Mouse (Mus musculus): Measurements from ENCODE around the gene Ercc1. TPM values are rescaled to one million over a fixed set of nuclear protein-coding genes. Genes with fewer than 3 reads are reported as not detected.

The Ercc1 gene
- polyA plus RNA-seq, 1 experiment from 2014 or later: 16.8 TPM

DNA sequence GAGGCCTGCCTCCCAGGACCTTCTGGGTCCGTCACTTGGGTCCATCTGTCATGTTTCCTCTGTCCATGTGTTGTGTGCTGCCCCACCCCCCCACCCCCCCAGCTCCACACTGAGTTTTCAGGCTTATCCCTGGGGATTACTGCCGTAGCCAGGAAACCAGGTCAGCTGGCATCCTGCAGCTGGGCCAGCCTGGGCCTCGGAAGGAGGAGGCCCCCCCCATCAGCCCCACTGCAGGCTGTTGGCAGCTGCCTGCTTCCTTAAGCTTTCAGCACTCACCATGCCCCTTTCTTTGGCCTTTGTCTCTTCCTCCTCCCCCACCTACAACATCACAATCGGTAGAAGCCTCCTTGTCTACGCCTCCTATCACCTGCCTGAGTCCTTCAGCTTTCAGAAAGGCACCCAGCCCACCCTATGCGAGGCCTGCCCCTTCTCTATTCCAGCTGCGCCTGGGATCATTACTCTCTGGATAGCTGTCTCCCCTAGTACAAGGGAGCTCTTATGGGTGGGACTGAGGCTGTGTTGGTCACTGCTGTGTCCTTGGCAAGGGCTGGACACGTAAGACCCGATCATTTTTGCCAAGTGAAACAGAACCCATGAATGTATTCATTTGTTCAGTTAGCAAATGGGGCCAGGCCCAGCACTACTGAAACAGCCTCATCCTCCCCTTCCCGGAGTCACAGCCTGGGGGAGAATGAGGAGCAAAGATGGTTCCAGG lies 44.3 kb downstream of the Ercc1 start:
- 93% methylated on average over 9 of the region's 10 CpGs for WGBS (ENCODE audit: missing documents)
- no peak overlapping the region for H3K27ac ChIP-seq
- peaks cover 83% of the 10 kb centered on the region for H3K36me3 ChIP-seq (ENCODE audit: inconsistent target)
- peaks cover 2% of the 10 kb centered on the region for H3K79me2 ChIP-seq (ENCODE audit: inconsistent target)
- H3K4me3 ChIP-seq (ENCODE audit: inconsistent target): no peak overlapping the region

DNA sequence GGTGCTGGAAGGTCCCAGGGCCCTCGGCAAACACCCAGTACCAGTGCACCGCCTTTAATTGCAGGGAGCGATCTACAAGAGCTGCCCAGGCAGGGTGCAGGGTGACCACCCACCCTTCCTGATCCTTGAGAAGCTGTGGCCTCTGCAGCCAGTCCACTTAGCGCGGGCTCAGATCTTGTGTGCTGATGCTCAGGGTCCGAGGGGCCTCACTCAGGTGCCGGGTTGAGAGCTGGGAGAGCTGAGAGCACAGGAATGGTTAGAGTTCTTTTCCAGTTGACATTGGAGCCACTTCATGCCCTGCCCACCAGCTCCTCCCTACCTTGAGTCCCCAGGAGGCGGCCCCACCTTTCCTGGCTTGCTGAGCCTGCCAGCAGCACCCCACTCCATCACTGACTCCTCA lies 49.9 kb downstream of the Ercc1 start:
- Histone ChIP-seq H3K79me2 (ENCODE audit: inconsistent target) (no peaks in the 10 kb centered on the region), H3K36me3 (ENCODE audit: inconsistent target) (peaks cover 56% of the 10 kb centered on the region), H3K4me3 (ENCODE audit: inconsistent target) (no peak overlapping the region), H3K27ac (no peak overlapping the region)
- 93% methylated on average over 8 of the region's 8 CpGs for WGBS (ENCODE audit: missing documents)

DNA sequence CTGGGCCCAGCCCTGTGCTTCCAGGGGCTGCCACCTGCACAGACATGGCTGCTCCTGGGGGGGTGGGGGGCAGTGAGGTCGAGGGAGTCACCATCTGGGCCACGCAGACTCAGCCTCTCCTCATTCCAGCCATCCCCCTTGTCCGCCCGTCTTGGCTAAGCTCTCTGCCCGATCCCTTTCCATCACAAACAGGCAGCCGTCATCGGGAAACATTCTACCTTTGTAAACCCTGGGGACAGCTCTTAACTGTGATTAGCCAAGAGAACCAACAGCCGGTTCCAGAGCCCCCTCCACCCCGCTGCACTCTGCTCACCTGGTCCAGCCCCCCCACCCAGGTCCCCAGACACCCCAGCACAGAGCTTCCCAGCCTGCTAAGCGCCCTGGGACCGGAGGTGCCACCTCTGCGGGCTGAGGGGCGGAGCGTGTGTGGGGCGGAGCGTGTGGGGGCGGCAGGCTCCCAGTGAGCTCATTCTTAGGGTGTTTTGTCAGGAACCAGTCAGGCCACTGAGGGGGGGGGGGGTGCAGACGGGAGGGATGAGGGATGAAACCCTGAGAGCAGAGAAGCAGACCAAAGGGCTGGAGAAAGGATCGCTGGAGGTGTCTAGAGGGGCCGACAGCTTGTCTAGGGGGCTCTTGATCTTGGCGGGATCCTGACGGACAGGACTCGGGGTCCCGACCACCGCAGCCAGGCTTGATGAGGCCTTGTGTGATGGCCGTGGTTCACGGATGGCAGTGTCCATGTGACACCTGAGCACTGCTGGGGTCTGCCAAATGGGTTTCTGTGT lies 55.1 kb downstream of the Ercc1 start:
- Histone ChIP-seq H3K79me2 (ENCODE audit: inconsistent target) (no peaks in the 10 kb centered on the region), H3K4me3 (ENCODE audit: inconsistent target) (no peak overlapping the region)
- WGBS (ENCODE audit: missing documents): 9% methylated on average over 27 of the region's 27 CpGs

DNA sequence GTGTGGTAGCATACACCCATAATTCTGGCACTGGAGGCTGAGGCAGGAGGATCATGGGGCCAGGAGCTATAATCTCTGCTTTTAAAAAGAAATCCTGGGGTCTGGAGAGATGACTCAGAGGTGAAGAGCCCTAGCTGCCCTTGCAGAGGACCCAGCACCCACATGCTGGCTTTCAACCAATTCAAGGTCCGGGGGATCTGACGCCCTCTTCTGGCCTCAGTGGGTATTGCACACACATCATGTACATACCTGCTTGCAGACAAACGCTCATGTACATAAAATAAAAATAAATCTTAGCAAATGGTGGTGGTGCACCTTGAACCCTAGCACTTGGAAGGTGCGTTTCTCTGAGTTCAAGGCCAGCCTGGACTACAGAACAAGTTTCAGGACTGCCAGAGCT lies 56.4 kb downstream of the Ercc1 start:
- WGBS (ENCODE audit: missing documents): 82% methylated on average over 4 of the region's 4 CpGs
- Histone ChIP-seq H3K36me3 (ENCODE audit: inconsistent target) (no peaks in the 10 kb centered on the region), H3K79me2 (ENCODE audit: inconsistent target) (no peaks in the 10 kb centered on the region), H3K4me3 (ENCODE audit: inconsistent target) (no peak overlapping the region), H3K27ac (no peak overlapping the region)

More for the DNA sequence above, 55.1 kb downstream of the Ercc1 start:
- peaks cover 7% of the 10 kb centered on the region; the same call in 1 of the 2 replicates for H3K36me3 ChIP-seq (ENCODE audit: inconsistent target)
- H3K27ac ChIP-seq: no peak overlapping the region

DNA sequence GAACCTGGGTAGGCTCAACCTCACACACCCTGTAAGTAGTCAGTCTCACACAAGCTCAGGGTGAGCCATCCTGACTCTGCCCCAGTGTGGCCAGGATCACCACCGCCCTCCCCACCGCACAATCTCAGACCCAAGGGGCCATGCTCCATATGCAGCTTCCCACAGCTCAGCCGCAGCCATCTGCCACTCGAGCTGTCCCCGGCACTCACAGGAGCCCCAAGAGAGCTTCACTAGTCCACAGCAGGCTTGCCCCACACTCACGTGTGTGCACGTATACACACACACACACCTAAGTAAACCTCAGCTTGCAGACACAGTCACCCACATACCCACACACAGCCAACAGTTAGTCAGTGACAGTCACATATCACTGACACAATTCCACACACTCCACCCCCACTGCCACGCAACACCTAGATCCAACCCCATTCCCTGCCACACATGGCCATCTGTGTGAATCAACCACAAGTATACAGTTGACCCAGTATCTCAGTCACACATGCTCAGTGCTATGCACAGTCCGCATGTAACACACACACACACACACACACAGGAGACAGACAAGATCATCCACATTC lies 58.0 kb downstream of the Ercc1 start:
- H3K27ac ChIP-seq: no peak overlapping the region
- no peaks in the 10 kb centered on the region for H3K79me2 ChIP-seq (ENCODE audit: inconsistent target)
- no peaks in the 10 kb centered on the region for H3K36me3 ChIP-seq (ENCODE audit: inconsistent target)
- WGBS (ENCODE audit: missing documents): 85% methylated on average over 9 of the region's 9 CpGs
- H3K4me3 ChIP-seq (ENCODE audit: inconsistent target): no peak overlapping the region

DNA sequence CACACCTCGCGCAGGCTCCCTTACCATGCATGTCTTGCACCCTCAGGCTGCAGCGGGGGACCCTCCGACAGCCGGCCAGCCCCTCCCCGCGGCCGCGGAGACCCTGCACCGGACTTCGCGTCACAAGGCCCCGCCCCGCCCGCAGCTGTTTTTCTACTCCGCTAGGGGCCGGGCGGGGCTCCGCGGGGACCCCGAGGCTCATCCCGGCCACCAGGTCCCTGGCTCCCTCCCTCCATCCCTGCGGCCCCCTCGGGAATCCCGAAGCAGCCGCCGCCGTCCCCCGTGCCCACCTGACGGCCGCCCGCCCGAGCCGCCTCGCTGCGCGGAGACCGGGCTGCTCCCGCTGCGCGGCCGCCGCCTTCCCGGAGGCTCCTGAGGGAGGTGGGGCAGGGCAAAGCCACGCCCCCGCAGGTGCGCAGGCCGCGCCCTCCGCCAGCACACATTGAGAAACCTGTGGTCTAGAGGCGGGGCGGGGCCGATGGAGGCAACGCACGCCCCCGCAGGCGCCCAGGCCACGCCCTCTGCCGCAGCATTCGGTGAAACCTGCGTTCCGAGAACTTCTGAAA lies 59.2 kb downstream of the Ercc1 start, which contains the start of gene Klc3:
Klc3 (minus strand) TSS at position 374 of the 566 bp plus-strand sequence.
- H3K36me3 ChIP-seq (ENCODE audit: inconsistent target): no peaks in the 10 kb centered on the region
- 2% methylated on average over 51 of the region's 62 CpGs for WGBS (ENCODE audit: missing documents)
- no peak within 1 kb of the TSS for H3K4me3 ChIP-seq (ENCODE audit: inconsistent target)
- no peaks in the 10 kb centered on the region for H3K79me2 ChIP-seq (ENCODE audit: inconsistent target)
- H3K27ac ChIP-seq: no peak within 1 kb of the TSS

DNA sequence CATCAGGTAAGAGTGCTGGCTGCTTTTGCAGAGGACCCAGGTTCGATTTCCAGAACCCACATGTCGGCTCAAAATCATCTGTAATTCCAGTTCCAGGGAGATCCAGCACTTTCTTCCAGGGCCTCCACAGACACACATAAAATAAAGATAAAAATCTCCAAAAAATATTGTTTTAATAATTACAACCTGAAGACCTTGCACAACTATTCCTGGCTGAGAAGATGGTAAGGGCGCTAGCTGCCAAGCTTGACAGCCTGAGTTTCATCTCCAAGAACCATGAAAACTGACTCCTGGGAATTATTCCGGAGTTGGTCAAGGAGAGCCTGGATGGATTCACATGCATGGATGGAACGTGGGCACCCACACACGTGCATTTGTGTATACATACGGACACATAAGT lies 59.9 kb downstream of the Ercc1 start, which contains the start of gene Ckm:
Ckm (plus strand) TSS at position 301 of the 400 bp plus-strand sequence.
- no peaks in the 10 kb centered on the region for H3K79me2 ChIP-seq (ENCODE audit: inconsistent target)
- no peaks in the 10 kb centered on the region for H3K36me3 ChIP-seq (ENCODE audit: inconsistent target)
- no peak within 1 kb of the TSS for H3K4me3 ChIP-seq (ENCODE audit: inconsistent target)
- 65% methylated on average over 7 of the region's 7 CpGs for WGBS (ENCODE audit: missing documents)
- H3K27ac ChIP-seq: no peak within 1 kb of the TSS

DNA sequence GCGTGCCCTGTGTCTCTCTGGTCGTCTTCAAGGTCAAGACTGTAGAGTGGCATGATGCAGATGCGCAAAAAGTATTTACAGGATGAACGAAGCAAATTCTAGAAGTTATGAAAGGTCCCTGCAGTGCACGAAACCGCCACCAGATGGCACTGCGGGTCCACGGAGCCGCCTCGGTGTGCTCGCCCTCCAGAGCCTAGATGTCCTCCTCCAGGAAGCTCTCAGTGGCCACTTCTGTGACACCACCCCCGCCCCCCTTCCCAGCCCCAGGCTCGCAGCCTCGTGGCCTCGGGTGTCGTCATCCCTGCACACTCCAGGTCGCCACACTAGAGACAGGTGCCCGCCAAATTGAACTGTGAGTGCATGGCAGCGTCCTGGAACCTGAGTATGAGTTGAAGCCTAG lies 60.8 kb downstream of the Ercc1 start:
- Histone ChIP-seq H3K27ac (no peak overlapping the region), H3K79me2 (ENCODE audit: inconsistent target) (no peaks in the 10 kb centered on the region), H3K4me3 (ENCODE audit: inconsistent target) (no peak overlapping the region), H3K36me3 (ENCODE audit: inconsistent target) (no peaks in the 10 kb centered on the region)
- WGBS (ENCODE audit: missing documents): under 1% methylated on average over 19 of the region's 19 CpGs

Other genes starting within 250 kb of the Ercc1 start
- not detected in 3 replicates for gene Gm4969, start 226.4 kb upstream of the Ercc1 start, polyA plus RNA-seq (2018)
- gene Fbxo46, start 224.9 kb upstream of the Ercc1 start, polyA plus RNA-seq (2018): 3.8 to 6.0 TPM (median 4.4 TPM) in 3 replicates
- gene Qpctl, start 195.5 kb upstream of the Ercc1 start, polyA plus RNA-seq (2018): 9.0 to 15.2 TPM (median 12.0 TPM) in 3 replicates
- gene Snrpd2, start 195.1 kb upstream of the Ercc1 start, polyA plus RNA-seq (2018): 19.9 to 46.5 TPM (median 29.5 TPM) in 3 replicates
- not detected in 3 replicates for gene Gipr, start 178.7 kb upstream of the Ercc1 start, polyA plus RNA-seq (2018)
- 14.8 to 23.5 TPM (median 15.4 TPM) in 3 replicates for gene Eml2, start 168.4 kb upstream of the Ercc1 start, polyA plus RNA-seq (2018)
- 0.09 TPM in 1 of 3 replicates, not detected in the others for gene Gpr4, start 132.2 kb upstream of the Ercc1 start, polyA plus RNA-seq (2018)
- 17.8 to 20.2 TPM (median 18.5 TPM) in 3 replicates for gene Opa3, start 116.4 kb upstream of the Ercc1 start, polyA plus RNA-seq (2018)
- gene Vasp, start 73.0 kb upstream of the Ercc1 start, polyA plus RNA-seq (2018): 29.1 to 79.7 TPM (median 69.5 TPM) in 3 replicates
- gene Ppm1n, start 64.7 kb upstream of the Ercc1 start, polyA plus RNA-seq (2018): 0.38 TPM in 1 of 3 replicates, not detected in the others
- 0.09 to 0.52 TPM (median 0.32 TPM) in 3 replicates for gene Rtn2, start 62.2 kb upstream of the Ercc1 start, polyA plus RNA-seq (2018)
- gene Fosb, start 34.7 kb upstream of the Ercc1 start, polyA plus RNA-seq (2018): 0.74 to 2.0 TPM (median 1.2 TPM) in 3 replicates
- gene Cd3eap, start 14.7 kb downstream of the Ercc1 start, polyA plus RNA-seq (2018): 12.4 to 20.7 TPM (median 20.5 TPM) in 3 replicates
- gene Ppp1r13l, start 15.0 kb downstream of the Ercc1 start, polyA plus RNA-seq (2018): 2.8 to 2.9 TPM (median 2.8 TPM) in 3 replicates
- gene Ercc2, start 37.2 kb downstream of the Ercc1 start, polyA plus RNA-seq (2018): 5.6 to 14.2 TPM (median 13.1 TPM) in 3 replicates
- gene Klc3, start 59.3 kb downstream of the Ercc1 start, polyA plus RNA-seq (2018): not detected in 3 replicates
- not detected in 3 replicates for gene Ckm, start 60.0 kb downstream of the Ercc1 start, polyA plus RNA-seq (2018)
- gene Mark4, start 114.0 kb downstream of the Ercc1 start, polyA plus RNA-seq (2018): 13.7 to 20.2 TPM (median 14.9 TPM) in 3 replicates
- gene Exoc3l2, start 118.6 kb downstream of the Ercc1 start, polyA plus RNA-seq (2018): 0.07 TPM in 1 of 3 replicates, not detected in the others
- gene Bloc1s3, start 163.6 kb downstream of the Ercc1 start, polyA plus RNA-seq (2018): 5.7 to 9.3 TPM (median 6.9 TPM) in 3 replicates
- 9.4 to 41.1 TPM (median 33.5 TPM) in 3 replicates for gene Trappc6a, start 163.6 kb downstream of the Ercc1 start, polyA plus RNA-seq (2018)
- not detected in 3 replicates for gene Nkpd1, start 173.1 kb downstream of the Ercc1 start, polyA plus RNA-seq (2018)
- gene Ppp1r37, start 218.3 kb downstream of the Ercc1 start, polyA plus RNA-seq (2018): 21.4 to 34.9 TPM (median 23.9 TPM) in 3 replicates
- gene Zfp296, start 232.5 kb downstream of the Ercc1 start, polyA plus RNA-seq (2018): 0.16 to 0.24 TPM in 2 of 3 replicates, not detected in the other
- gene Gemin7, start 232.8 kb downstream of the Ercc1 start, polyA plus RNA-seq (2018): 16.9 to 46.6 TPM (median 40.7 TPM) in 3 replicates